Mouse (Mus musculus): ENCODE data around the gene Gm21969.

DNA sequence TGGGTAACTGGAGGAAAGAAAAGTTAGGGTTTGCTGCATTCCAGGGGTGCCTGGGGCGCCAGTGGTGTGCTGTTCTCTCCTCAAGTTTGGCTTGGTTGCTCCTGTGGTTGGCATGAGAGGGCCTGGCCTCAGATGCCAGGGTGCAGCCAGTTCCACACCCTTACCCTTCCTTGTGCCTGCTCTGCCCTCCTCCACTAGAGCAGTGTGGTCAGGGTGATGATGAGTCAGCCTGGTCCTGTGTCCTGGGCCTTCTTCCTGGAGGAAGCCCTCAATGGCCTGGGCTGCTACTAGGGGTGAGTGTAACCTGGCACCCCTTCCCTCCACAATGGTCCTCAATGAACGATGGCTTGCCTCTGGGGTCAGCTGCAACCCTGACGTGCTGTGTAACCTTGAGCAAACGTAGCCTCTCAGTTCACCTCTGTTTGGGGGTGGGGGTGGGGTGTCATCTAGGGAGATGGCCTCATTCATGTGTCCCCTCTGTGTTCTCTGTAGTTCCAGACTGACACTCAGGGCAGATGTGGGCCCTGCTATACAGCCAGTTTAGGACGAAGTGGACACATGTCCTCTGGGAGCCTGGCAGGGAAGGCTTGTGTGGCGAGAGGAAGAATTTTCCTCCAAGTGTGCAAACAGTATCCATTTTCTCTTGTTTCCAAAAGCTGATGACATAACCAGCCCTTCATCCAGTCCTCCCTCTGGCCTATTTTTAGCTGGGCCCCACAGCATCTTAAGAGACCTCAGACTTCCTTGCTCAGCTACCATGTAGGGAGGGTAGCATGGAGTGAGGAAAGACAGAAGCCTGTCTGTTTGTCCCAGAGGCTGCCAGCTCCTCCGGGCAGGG, 1.2 kb upstream of the Gm21969 start:
- TF ChIP-seq CTCF (IDR thresholded peaks at IDR 0.05; ENCODE audit: control insufficient read depth, insufficient read depth, insufficient read length) (no peak), CEBPB (IDR thresholded peaks at IDR 0.05; ENCODE audit: low read depth) (no peak), MAX (IDR thresholded peaks at IDR 0.05) (peak; percentile 82)

Data from C2C12 (cell line).